Comparison of ENCODE assay signal across 9 mouse cellular contexts in genomic region chr12:95692948-95693650, GRCm38 (mm10). TPM values are rescaled to one million over a fixed set of nuclear protein-coding genes. Genes with fewer than 3 reads are reported as not detected.
A peak's percentile ranks its signal among the peaks of the same experiment; 100 is the strongest.
DNase-seq lines count a peak whose midpoint lies in the region; ATAC-seq and TF ChIP-seq lines count a peak whose summit lies in the region.
"Had no signal": no experiment of that assay in that cellular context is flagged by ENCODE, and none has a peak within 500 bp of the region (broad histone marks: within the 10 kb centered on the region; RNA-seq: fewer than 3 reads in every experiment).

No protein-coding gene starts in this region.

- no peak overlapping the region for H3K27ac ChIP-seq in kidney, adult 2 months (ENCODE audit: insufficient read depth, low read depth, low read length)
- no peak overlapping the region for H3K27ac ChIP-seq in forebrain, embryonic 11.5 days (ENCODE audit: low read depth, low read length)
- 0 out of 2 replicates have a peak overlapping the region, but pooled peaks have one; percentile 13 for H3K27ac ChIP-seq in intestine, embryonic 15.5 days
- no peak overlapping the region for H3K27ac ChIP-seq in neural tube, embryonic 12.5 days

- no peaks in the 10 kb centered on the region for H3K9me3 ChIP-seq in forebrain, embryonic 11.5 days (ENCODE audit: control insufficient read depth, low read length)
- no peaks in the 10 kb centered on the region for H3K9me3 ChIP-seq in intestine, embryonic 15.5 days
- H3K9me3 ChIP-seq in neural tube, embryonic 12.5 days: no peaks in the 10 kb centered on the region

- no peaks in the 10 kb centered on the region for H3K4me1 ChIP-seq in kidney, adult 2 months (ENCODE audit: control insufficient read depth, insufficient read depth, low read length)
- peaks cover 13% of the 10 kb centered on the region for H3K4me1 ChIP-seq in forebrain, embryonic 11.5 days (replicated peaks; ENCODE audit: control insufficient read depth, insufficient read depth, low read length)
- H3K4me1 ChIP-seq in intestine, embryonic 15.5 days (replicated peaks): peaks cover 16% of the 10 kb centered on the region
- H3K4me1 ChIP-seq in neural tube, embryonic 12.5 days: peaks cover 20% of the 10 kb centered on the region

- ATAC-seq in forebrain, embryonic 11.5 days (replicated peaks; ENCODE audit: low FRiP score): no peak
- no peak for ATAC-seq in intestine, embryonic 15.5 days
- ATAC-seq in neural tube, embryonic 12.5 days (ENCODE audit: low FRiP score, low read depth): no peak
- no peak for ATAC-seq in erythroblast, adult 5-6 weeks (replicated peaks; ENCODE audit: low FRiP score, poor library complexity, severe bottlenecking)
- ATAC-seq: Patski had no signal

- H3K27me3 ChIP-seq in kidney, adult 2 months (replicated peaks; ENCODE audit: control insufficient read depth, insufficient read depth, low read length): no peaks in the 10 kb centered on the region
- peaks cover 27% of the 10 kb centered on the region for H3K27me3 ChIP-seq in forebrain, embryonic 11.5 days (ENCODE audit: control insufficient read depth, insufficient read depth, low read length)
- peaks cover 11% of the 10 kb centered on the region; the same call in 1 of the 2 replicates for H3K27me3 ChIP-seq in intestine, embryonic 15.5 days (replicated peaks)
- H3K27me3 ChIP-seq in neural tube, embryonic 12.5 days (replicated peaks): peaks cover 30% of the 10 kb centered on the region
- H3K27me3 ChIP-seq: Patski had no signal

- no peak overlapping the region for H3K9ac ChIP-seq in forebrain, embryonic 11.5 days (ENCODE audit: low read length)
- H3K9ac ChIP-seq in intestine, embryonic 15.5 days: peak overlapping the region; percentile 17; the same call in 1 of the 2 replicates
- H3K9ac ChIP-seq in neural tube, embryonic 12.5 days: peak overlapping the region; percentile 48; the same call in 1 of the 2 replicates

- no peaks in the 10 kb centered on the region for H3K36me3 ChIP-seq in kidney, adult 2 months (ENCODE audit: control insufficient read depth, insufficient read depth, low read length)
- no peaks in the 10 kb centered on the region for H3K36me3 ChIP-seq in forebrain, embryonic 11.5 days (ENCODE audit: control insufficient read depth, insufficient read depth, low read length)
- no peaks in the 10 kb centered on the region for H3K36me3 ChIP-seq in intestine, embryonic 15.5 days
- H3K36me3 ChIP-seq in neural tube, embryonic 12.5 days: no peaks in the 10 kb centered on the region

- H3K4me3 ChIP-seq in kidney, adult 2 months (ENCODE audit: insufficient read depth, low read depth, low read length): peak overlapping the region; percentile 4; the same call in 1 of the 2 replicates
- peak overlapping the region; percentile 67 for H3K4me3 ChIP-seq in forebrain, embryonic 11.5 days (ENCODE audit: low read depth, low read length)
- peak overlapping the region; percentile 62 for H3K4me3 ChIP-seq in intestine, embryonic 15.5 days (replicated peaks)
- peak overlapping the region; percentile 41 for H3K4me3 ChIP-seq in neural tube, embryonic 12.5 days

- DNase-seq in kidney, adult 2 months: no peak
- DNase-seq in kidney, adult 18-20 months: no peak
- DNase-seq in Muller cell, postnatal 12 days (ENCODE audit: inconsistent ontology term): peak; percentile 62
- no peak for DNase-seq in forebrain, embryonic 11.5 days (ENCODE audit: low spot score)
- no peak for DNase-seq in B cell, adult 2 months

- TF ChIP-seq POLR2A in kidney, adult 2 months (IDR thresholded peaks at IDR 0.05; ENCODE audit: low read depth, low read length): no peak

- WGBS in kidney, adult 2 months: 13% methylated on average over 13 of the region's 13 CpGs
- 1% methylated on average over 13 of the region's 13 CpGs for WGBS in forebrain, embryonic 11.5 days
- WGBS in intestine, embryonic 15.5 days: 10% methylated on average over 13 of the region's 13 CpGs
- 2% methylated on average over 13 of the region's 13 CpGs for WGBS in neural tube, embryonic 12.5 days

- TF ChIP-seq CTCF in kidney, adult 2 months (conservative IDR thresholded peaks at IDR 0.05; ENCODE audit: insufficient read depth, insufficient read length, low read depth, low read length): no peak

- H3K4me2 ChIP-seq in forebrain, embryonic 11.5 days (ENCODE audit: low read depth, low read length, severe bottlenecking): peak overlapping the region; percentile 79
- H3K4me2 ChIP-seq in intestine, embryonic 15.5 days (replicated peaks): peak overlapping the region; percentile 84
- peak overlapping the region; percentile 66 for H3K4me2 ChIP-seq in neural tube, embryonic 12.5 days (replicated peaks)

RNA-seq across cellular contexts. Expression of gene Flrt2, which starts 1.1 kb away (rescaled TPM):
- 2.0 and 2.1 TPM in 2 replicates for polyA plus RNA-seq in kidney, adult 2 months (2012; rRNA removed)
- 17.1 and 19.3 TPM in 2 replicates for polyA plus RNA-seq in forebrain, embryonic 11.5 days (2014; fragmentation: Nextera tagmentation; extraction: Ambion mirVana)
- 17.5 and 19.5 TPM in 2 replicates for polyA plus RNA-seq in intestine, embryonic 15.5 days (2015; fragmentation: Nextera tagmentation; extraction: Ambion mirVana)
- polyA plus RNA-seq in neural tube, embryonic 12.5 days (2016; fragmentation: Nextera tagmentation; extraction: Ambion mirVana): 31.6 and 31.8 TPM in 2 replicates
- not detected in 2 replicates for total RNA-seq in erythroblast, adult 5-6 weeks (2015; ENCODE audit: low replicate concordance)
- total RNA-seq in erythroblast, adult 5-6 weeks (2017; ENCODE audit: low replicate concordance): 0.14 TPM in 1 of 2 replicates, not detected in the other

Comparison
In these comparisons a context has a peak if more than half of its experiments do, and no peak if none do; other contexts are left out.
1. H3K4me3 ChIP-seq: peak in every context shown above with its lines; median percentile 67 in forebrain, embryonic 11.5 days; 62 in intestine, embryonic 15.5 days; 41 in neural tube, embryonic 12.5 days; 4 in kidney, adult 2 months.